Mouse (Mus musculus) testis, adult 2 months (tissue): ENCODE measurements around the gene Ubac2.

ENCODE experiments used
- CTCF ChIP-seq: fragments of 200-500 bp; IDR thresholded peaks from 2 replicates; pipeline ENCODE4 v1.5.1; 2012; ENCODE audit warnings: low read depth, mild to moderate bottlenecking, inconsistent platforms, low read length, moderate library complexity; ENCODE audit not compliant: control insufficient read depth, insufficient read depth, insufficient replicate concordance
- POLR2A ChIP-seq: fragments of 200-500 bp; IDR thresholded peaks from 2 replicates; pipeline ENCODE4 v1.6.1; 2012; ENCODE audit warnings: low read depth, mild to moderate bottlenecking, inconsistent platforms, low read length, moderate library complexity; ENCODE audit not compliant: control insufficient read depth

GRCm38 (mm10) chr14:121981531-121981930, 103.1 kb downstream of the Ubac2 start:
- TF ChIP-seq CTCF (no peak), POLR2A (no peak)
